Mouse (Mus musculus) left cerebral cortex, adult 18-20 months (tissue): Measurements from ENCODE around the gene Ppp1r16b. TPM values are rescaled to one million over a fixed set of nuclear protein-coding genes. Genes with fewer than 3 reads are reported as not detected.

Experiments
- DNase-seq, 2 experiments: peaks; one replicate each; pipeline ENCODE4 v3.0.0; 2021 to 2022; ENCODE audit warnings: low spot score in 2 of 2, mixed read lengths in 1 of 2
- microRNA-seq, 2 experiments: library from miRNA; unstranded; fragments of <30 nt; microRNA quantifications; one replicate each; pipeline ENCODE4 v1.2.0; 2021
- total RNA-seq, 2 experiments: library from RNA; stranded (reverse); gene quantifications; 2 replicates each; pipeline ENCODE4 v1.2.3; 2021

Ppp1r16b gene
- total RNA-seq, 2 experiments from 2014 or later = 124 to 132 TPM

GRCm38 (mm10) chr2:158815686-158816085 is 150.5 kb downstream of the Ppp1r16b start:
- DNase-seq = no peak

Small RNAs within 50 kb of the gene (microRNA-seq; reads per million reads assigned to microRNA genes)
- 0 reads per million in 2 experiments for gene Gm26141
- gene Mir3474 = 3.5 to 6.1 reads per million in 2 experiments

Other genes with a start within 250 kb of the Ppp1r16b start
- gene Adig, start 162.8 kb upstream of the Ppp1r16b start, total RNA-seq = not detected
- gene Arhgap40, start 152.6 kb upstream of the Ppp1r16b start, total RNA-seq = not detected
- gene Slc32a1, start 54.6 kb upstream of the Ppp1r16b start, total RNA-seq = 100 to 1,000 TPM in 1 of 2 experiments, 10 to 100 TPM in 1; 99.3 to 102 TPM
- 10 to 100 TPM; 11.3 to 12.1 TPM for gene Actr5, start 40.5 kb upstream of the Ppp1r16b start, total RNA-seq
- gene Fam83d, start 102.7 kb downstream of the Ppp1r16b start, total RNA-seq = under 1 TPM; 0.94 to 0.98 TPM
- gene Dhx35, start 129.4 kb downstream of the Ppp1r16b start, total RNA-seq = 10 to 100 TPM; 16.7 to 18.5 TPM